Mouse (Mus musculus) kidney, embryonic 14.5 days (tissue): ENCODE results near the gene Tenm3. TPM values are rescaled to one million over a fixed set of nuclear protein-coding genes. Genes with fewer than 3 reads are reported as not detected.

Experiments used
- ATAC-seq: fragments of 200-750 bp; cut with Nextera tagmentation; 2 replicates; pipeline ENCODE4 v1.8.0; 2017; ENCODE audit warnings: moderate number of reproducible peaks, mild to moderate bottlenecking, moderate TSS enrichment, moderate library complexity; ENCODE audit not compliant: low FRiP score, low TSS enrichment
- H3K27ac ChIP-seq: fragments of 300-500 bp; sonication (generic); 2 replicates; pipeline ENCODE4 v1.5.1; 2014; ENCODE audit warnings: low read depth, mild to moderate bottlenecking, low read length, moderate library complexity, mixed read lengths
- H3K27me3 ChIP-seq: fragments of 300-500 bp; sonication (generic); 2 replicates; pipeline ENCODE4 v1.6.1; 2014; ENCODE audit warnings: mild to moderate bottlenecking, low read length; ENCODE audit not compliant: control insufficient read depth, insufficient read depth
- H3K36me3 ChIP-seq: fragments of 300-500 bp; sonication (generic); 2 replicates; pipeline ENCODE4 v1.6.1; 2014; ENCODE audit warnings: low read length, mixed read lengths; ENCODE audit not compliant: control insufficient read depth, insufficient read depth
- H3K4me1 ChIP-seq: fragments of 300-500 bp; sonication (generic); 2 replicates; pipeline ENCODE4 v1.6.1; 2014; ENCODE audit warnings: low read length, mixed read lengths; ENCODE audit not compliant: control insufficient read depth, insufficient read depth
- H3K4me2 ChIP-seq: fragments of 300-500 bp; sonication (generic); replicated peaks from 2 replicates; pipeline ENCODE4 v1.6.1; 2014; ENCODE audit warnings: low read depth, mild to moderate bottlenecking, low read length
- H3K4me3 ChIP-seq: fragments of 300-500 bp; sonication (generic); 2 replicates; pipeline ENCODE4 v1.5.1; 2014; ENCODE audit warnings: mild to moderate bottlenecking, low read length
- H3K9ac ChIP-seq: fragments of 300-500 bp; sonication (generic); 2 replicates; pipeline ENCODE4 v1.6.1; 2014; ENCODE audit warnings: low read depth, mild to moderate bottlenecking, low read length, moderate library complexity
- H3K9me3 ChIP-seq: fragments of 300-500 bp; sonication (generic); 2 replicates; pipeline ENCODE4 v1.6.1; 2016; ENCODE audit warnings: low read length; ENCODE audit not compliant: control insufficient read depth
- WGBS: fragments of 180-500 bp; shearing (Covaris S2); extraction: QIAGEN DNeasy Blood & Tissue Kit; methylation state at CpG from one replicate; pipeline ENCODE4 v1.1.7; 2014; 5-methylcytosine and 5-hydroxymethylcytosine counted together
- polyA plus RNA-seq: library from polyadenylated mRNA; unstranded; fragments of >200 nt; fragmentation: Nextera tagmentation; extraction: Ambion mirVana; gene quantifications from 2 replicates; pipeline ENCODE4 v1.2.1, GENCODE M21; 2014

Gene Tenm3
- polyA plus RNA-seq, 1 experiment from 2014 or later, result 34.4 TPM

DNA sequence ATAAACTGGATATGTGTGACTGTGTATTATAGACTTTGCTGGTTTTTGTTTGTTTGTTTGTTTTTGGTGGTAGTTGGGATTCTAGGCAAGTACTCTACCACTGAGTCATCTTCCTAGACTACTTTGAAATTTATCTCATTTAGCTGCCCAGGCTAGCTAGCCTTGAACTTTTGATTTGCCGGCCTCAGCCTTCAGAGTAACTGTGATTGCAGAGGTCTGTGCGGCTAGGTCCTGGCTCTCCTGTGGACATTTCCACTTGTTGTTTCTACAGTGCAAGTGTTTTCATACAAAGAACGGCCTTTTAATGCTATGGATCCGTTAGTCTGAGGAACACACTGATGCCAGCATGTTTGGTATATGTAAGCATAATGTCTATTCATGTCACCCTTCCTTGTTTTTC is 495.4 kb downstream of the Tenm3 start:
- WGBS, result 98% methylated on average over 4 of the region's 4 CpGs
- no peak overlapping the region for H3K4me2 ChIP-seq
- no peaks in the 10 kb centered on the region for H3K4me1 ChIP-seq
- no peaks in the 10 kb centered on the region for H3K36me3 ChIP-seq
- no peak overlapping the region for H3K9ac ChIP-seq
- no peaks in the 10 kb centered on the region; the same call in 1 of the 2 replicates for H3K9me3 ChIP-seq
- no peak overlapping the region for H3K27ac ChIP-seq
- H3K27me3 ChIP-seq, result no peaks in the 10 kb centered on the region
- H3K4me3 ChIP-seq, result no peak overlapping the region
- ATAC-seq, result no peak

DNA sequence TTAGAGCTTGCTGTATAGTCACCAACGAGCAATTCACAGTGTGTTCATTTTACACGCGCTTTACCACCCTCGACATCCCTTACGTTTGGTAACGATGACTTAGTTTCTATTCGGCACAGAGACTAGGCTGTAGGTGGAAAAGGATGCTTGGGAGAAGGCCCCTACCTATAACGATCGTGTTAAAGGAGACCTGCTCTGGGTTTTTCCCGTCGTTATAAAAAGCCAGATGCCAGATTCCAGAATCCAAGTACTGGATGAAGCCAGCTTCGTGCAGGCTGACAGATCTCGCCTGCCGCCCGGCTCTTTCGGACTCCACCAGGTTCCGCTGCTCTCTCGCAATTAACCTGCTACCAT is 500.7 kb downstream of the Tenm3 start:
- H3K27ac ChIP-seq, result no peak overlapping the region
- H3K4me2 ChIP-seq, result no peak overlapping the region
- H3K36me3 ChIP-seq, result no peaks in the 10 kb centered on the region
- ATAC-seq, result no peak
- H3K9me3 ChIP-seq, result no peaks in the 10 kb centered on the region
- no peak overlapping the region for H3K9ac ChIP-seq
- no peak overlapping the region for H3K4me3 ChIP-seq
- 93% methylated on average over 18 of the region's 18 CpGs for WGBS
- no peaks in the 10 kb centered on the region for H3K27me3 ChIP-seq
- no peaks in the 10 kb centered on the region for H3K4me1 ChIP-seq

DNA sequence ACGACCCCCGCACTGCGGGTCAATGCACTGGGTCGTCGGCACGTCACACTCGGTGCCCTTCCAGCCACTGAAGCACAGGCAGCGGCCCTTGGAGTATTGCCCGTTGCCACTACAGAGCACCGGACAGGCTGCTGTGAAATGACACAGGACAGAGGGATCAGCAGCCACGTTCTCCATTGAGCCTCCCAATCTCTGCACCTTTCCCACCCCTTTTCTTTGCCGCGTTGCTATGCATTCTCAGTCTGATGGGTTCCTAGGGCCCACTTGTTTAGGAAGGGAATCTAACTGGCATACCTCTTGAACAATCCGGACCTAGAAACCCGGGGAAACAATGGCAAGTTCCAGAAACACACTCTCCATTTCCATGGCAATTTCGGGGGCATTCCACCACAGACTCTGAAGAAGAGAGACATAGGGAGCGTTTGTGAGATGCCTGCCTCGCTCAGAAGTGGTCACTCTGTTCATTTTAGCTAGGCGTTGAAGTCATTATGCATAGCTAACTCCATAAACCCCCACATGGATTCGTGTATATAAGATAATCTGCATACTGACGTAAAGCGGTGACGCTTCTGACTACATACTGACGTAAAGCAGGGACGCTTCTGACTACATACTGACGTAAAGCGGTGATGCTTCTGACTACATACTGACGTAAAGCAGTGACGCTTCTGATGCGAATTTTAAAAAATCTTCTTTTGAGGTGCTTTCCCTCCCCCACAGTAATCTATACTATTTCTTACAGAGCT is 501.3 kb downstream of the Tenm3 start:
- WGBS, result 79% methylated on average over 30 of the region's 30 CpGs
- H3K9me3 ChIP-seq, result no peaks in the 10 kb centered on the region

DNA sequence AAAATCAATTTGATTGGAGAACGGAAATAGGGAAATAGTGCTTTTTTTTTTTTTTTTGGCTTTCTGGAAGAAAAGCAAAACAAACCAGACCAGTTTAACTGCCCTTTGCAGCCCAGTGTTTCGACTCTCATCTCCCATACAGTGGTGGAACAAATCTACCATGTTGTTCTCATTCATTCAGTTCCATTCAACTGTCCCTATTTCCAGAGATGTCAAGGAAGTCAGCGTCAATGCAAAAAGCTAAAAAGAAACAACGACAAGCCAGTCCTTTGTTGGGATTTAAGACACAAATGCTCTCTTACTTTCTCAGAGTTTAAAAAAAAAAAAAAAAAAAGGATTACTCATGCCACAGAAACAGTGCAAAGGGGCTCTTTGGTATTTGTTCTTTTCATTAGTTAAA is 502.1 kb downstream of the Tenm3 start:
- no peak overlapping the region for H3K9ac ChIP-seq
- H3K9me3 ChIP-seq, result no peaks in the 10 kb centered on the region
- H3K4me3 ChIP-seq, result no peak overlapping the region
- H3K4me2 ChIP-seq, result no peak overlapping the region
- H3K27ac ChIP-seq, result no peak overlapping the region
- no peaks in the 10 kb centered on the region for H3K4me1 ChIP-seq
- ATAC-seq, result no peak
- 81% methylated on average over 4 of the region's 4 CpGs for WGBS
- H3K36me3 ChIP-seq, result no peaks in the 10 kb centered on the region
- H3K27me3 ChIP-seq, result no peaks in the 10 kb centered on the region

More for the DNA sequence above, 501.3 kb downstream of the Tenm3 start:
- H3K36me3 ChIP-seq, result no peaks in the 10 kb centered on the region
- no peak overlapping the region for H3K4me2 ChIP-seq
- no peak for ATAC-seq
- no peak overlapping the region for H3K4me3 ChIP-seq
- no peaks in the 10 kb centered on the region for H3K4me1 ChIP-seq
- no peak overlapping the region for H3K27ac ChIP-seq
- no peaks in the 10 kb centered on the region for H3K27me3 ChIP-seq
- no peak overlapping the region for H3K9ac ChIP-seq

DNA sequence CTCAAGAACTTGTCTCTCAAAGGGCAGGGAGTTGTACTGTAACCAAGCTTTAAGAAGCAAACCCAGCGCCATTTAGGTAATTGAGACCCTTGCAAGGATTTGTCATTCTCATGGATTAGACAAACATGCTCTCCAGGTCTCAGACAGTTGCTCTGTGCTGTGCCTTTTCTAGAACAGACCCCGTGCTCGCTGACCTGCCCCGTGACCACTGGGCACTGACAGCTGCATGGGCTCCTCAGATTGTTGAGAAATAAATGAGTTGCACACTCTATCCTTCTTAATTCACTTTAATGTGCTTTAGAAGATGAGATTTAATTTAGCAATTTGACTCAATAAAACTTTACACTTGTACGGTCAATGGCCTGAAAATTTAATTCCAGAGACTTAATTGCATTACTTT is 502.5 kb downstream of the Tenm3 start:
- H3K9me3 ChIP-seq, result no peaks in the 10 kb centered on the region

DNA sequence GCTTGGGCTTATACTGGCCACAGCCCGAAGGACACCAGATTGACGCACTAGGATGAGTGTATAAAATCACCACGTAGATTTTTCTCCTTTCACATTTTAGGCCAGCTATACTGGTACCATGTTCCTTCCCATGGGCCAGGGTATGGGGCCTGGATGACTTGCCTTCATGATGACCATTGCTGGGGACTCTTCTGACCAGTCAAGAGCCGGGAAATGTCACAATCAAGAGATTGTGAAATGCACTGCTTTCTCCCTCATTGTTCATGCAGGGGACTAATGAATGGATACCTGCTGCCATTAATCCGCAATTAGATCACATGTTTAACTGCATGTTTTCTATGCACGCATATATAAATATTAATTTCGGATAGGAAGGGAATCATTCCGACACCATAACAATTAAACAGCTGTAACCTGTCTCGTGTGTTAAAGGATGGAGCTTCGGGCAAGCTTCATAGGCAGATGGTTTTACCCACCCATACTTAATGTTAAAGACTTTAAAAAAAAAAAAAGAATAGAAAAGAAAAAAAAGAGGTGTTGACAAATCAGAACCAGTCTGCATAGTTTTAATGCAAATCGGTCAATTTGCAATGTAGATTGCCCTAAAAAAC is 521.0 kb downstream of the Tenm3 start:
- ATAC-seq, result no peak
- no peak overlapping the region for H3K9ac ChIP-seq
- H3K27ac ChIP-seq, result no peak overlapping the region
- H3K4me3 ChIP-seq, result no peak overlapping the region
- H3K4me1 ChIP-seq, result no peaks in the 10 kb centered on the region
- H3K9me3 ChIP-seq, result no peaks in the 10 kb centered on the region
- H3K27me3 ChIP-seq, result no peaks in the 10 kb centered on the region
- no peaks in the 10 kb centered on the region for H3K36me3 ChIP-seq
- 94% methylated on average over 11 of the region's 11 CpGs for WGBS
- H3K4me2 ChIP-seq, result no peak overlapping the region

More for the DNA sequence above, 502.5 kb downstream of the Tenm3 start:
- WGBS, result 79% methylated on average over 5 of the region's 5 CpGs
- H3K4me2 ChIP-seq, result no peak overlapping the region
- ATAC-seq, result no peak
- H3K4me3 ChIP-seq, result no peak overlapping the region
- no peaks in the 10 kb centered on the region for H3K27me3 ChIP-seq
- no peaks in the 10 kb centered on the region for H3K4me1 ChIP-seq
- H3K27ac ChIP-seq, result no peak overlapping the region
- H3K9ac ChIP-seq, result no peak overlapping the region
- H3K36me3 ChIP-seq, result no peaks in the 10 kb centered on the region

DNA sequence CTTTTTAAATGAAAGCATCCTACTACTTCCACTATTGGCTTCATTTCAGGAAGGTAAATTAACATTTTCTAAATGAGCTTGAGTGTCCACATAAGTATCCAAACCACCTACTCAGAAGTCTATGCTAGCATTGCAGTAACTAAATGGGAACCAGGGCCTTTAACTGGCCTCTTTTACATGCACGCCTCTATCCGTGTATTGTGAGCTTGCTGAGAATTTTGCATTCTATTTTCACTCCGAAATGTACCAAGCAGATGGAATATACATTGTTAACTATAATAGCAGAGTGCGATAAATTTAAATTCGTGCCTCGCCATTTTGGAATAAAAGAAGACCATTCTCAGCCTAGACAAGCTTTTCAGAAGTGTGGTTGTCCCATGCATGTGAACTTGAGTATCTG is 521.5 kb downstream of the Tenm3 start:
- H3K4me1 ChIP-seq, result no peaks in the 10 kb centered on the region
- no peak overlapping the region for H3K4me3 ChIP-seq
- H3K27me3 ChIP-seq, result no peaks in the 10 kb centered on the region
- 97% methylated on average over 6 of the region's 6 CpGs for WGBS
- H3K9me3 ChIP-seq, result no peaks in the 10 kb centered on the region
- H3K4me2 ChIP-seq, result no peak overlapping the region
- no peaks in the 10 kb centered on the region for H3K36me3 ChIP-seq
- no peak overlapping the region for H3K27ac ChIP-seq
- ATAC-seq, result no peak
- H3K9ac ChIP-seq, result no peak overlapping the region

DNA sequence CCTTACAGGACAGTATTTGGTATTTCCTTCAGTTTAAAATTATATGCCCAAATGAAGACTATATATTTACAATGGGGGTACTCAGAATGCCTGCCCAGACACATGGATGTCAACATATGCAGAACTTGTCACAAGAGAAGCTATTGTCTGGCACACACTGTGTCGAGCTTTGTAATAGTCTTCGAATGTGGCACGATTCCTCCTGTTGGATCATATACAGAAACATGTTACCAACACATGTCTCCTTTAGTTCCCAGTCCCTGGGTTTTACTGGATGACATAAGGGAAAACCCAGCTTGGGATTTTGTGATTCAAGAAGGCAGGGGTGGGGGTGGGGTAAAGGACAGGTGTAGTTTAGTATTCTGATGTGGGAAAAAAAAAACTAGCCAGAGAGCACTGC is 524.1 kb downstream of the Tenm3 start:
- Histone ChIP-seq H3K4me3 (no peak overlapping the region), H3K36me3 (no peaks in the 10 kb centered on the region), H3K27me3 (no peaks in the 10 kb centered on the region), H3K27ac (no peak overlapping the region), H3K4me2 (no peak overlapping the region), H3K9me3 (no peaks in the 10 kb centered on the region), H3K9ac (no peak overlapping the region), H3K4me1 (no peaks in the 10 kb centered on the region)
- WGBS, result 94% methylated on average over 3 of the region's 3 CpGs
- ATAC-seq, result no peak

DNA sequence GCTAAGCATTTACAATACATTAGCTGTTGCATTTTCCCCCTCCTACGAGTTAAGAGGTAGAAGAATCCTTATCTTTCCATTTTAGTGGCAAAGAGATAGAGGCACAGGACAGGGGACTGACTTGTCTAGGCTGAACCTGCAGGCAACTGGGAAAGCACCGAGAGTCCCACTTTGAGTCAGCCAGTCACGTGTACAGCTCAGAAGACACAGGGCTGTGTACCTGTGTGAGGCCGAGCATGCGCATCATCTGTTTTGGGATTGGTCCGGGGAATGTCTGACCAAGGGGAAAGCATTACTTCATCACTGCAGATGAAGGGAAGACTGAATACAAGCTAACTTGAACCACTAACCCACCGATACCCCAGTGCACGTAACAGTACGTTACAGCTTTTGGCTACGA is 526.3 kb downstream of the Tenm3 start:
- H3K27me3 ChIP-seq, result no peaks in the 10 kb centered on the region
- 93% methylated on average over 10 of the region's 10 CpGs for WGBS

More for the DNA sequence above, 526.3 kb downstream of the Tenm3 start:
- Histone ChIP-seq H3K4me2 (no peak overlapping the region), H3K9ac (no peak overlapping the region), H3K4me3 (no peak overlapping the region), H3K36me3 (no peaks in the 10 kb centered on the region), H3K4me1 (no peaks in the 10 kb centered on the region), H3K27ac (no peak overlapping the region), H3K9me3 (no peaks in the 10 kb centered on the region)
- ATAC-seq, result no peak
